Comparison of ENCODE assay signal across 28 mouse cellular contexts in genomic region chr3:133625046-133625445, GRCm38 (mm10).
DNase-seq lines count a peak whose midpoint lies in the region; ATAC-seq and TF ChIP-seq lines count a peak whose summit lies in the region.
"Had no signal": no experiment of that assay in that cellular context is flagged by ENCODE, and none has a peak within 500 bp of the region (broad histone marks: within the 10 kb centered on the region; RNA-seq: fewer than 3 reads in every experiment).

No protein-coding gene starts in this region.

- no peaks in the 10 kb centered on the region for H3K9me3 ChIP-seq in intestine, embryonic 14.5 days (ENCODE audit: control insufficient read depth, low read length)
- no peaks in the 10 kb centered on the region for H3K9me3 ChIP-seq in intestine, postnatal 0 days (ENCODE audit: control insufficient read depth)
- H3K9me3 ChIP-seq in MEL (replicated peaks; ENCODE audit: insufficient read depth, low read length), result no peaks in the 10 kb centered on the region
- no peaks in the 10 kb centered on the region for H3K9me3 ChIP-seq in stomach, postnatal 0 days (ENCODE audit: control insufficient read depth, low read length)
- H3K9me3 ChIP-seq: embryonic facial prominence, embryonic 10.5 days; embryonic facial prominence, embryonic 13.5 days; forebrain, embryonic 10.5 days; forebrain, embryonic 13.5 days; hindbrain, embryonic 12.5 days; hindbrain, embryonic 15.5 days; intestine, embryonic 15.5 days had no signal

- H3K4me1 ChIP-seq in intestine, embryonic 14.5 days (replicated peaks; ENCODE audit: control insufficient read depth, insufficient read depth, low read length), result no peaks in the 10 kb centered on the region
- no peaks in the 10 kb centered on the region for H3K4me1 ChIP-seq in intestine, postnatal 0 days (replicated peaks; ENCODE audit: control insufficient read depth, insufficient read depth, low read length)
- peaks cover 39 to 45% of the 10 kb centered on the region in 2 experiments for H3K4me1 ChIP-seq in MEL (ENCODE audit: control insufficient read depth in 1 of 2, insufficient read depth in 2 of 2, low read length in 2 of 2)
- H3K4me1 ChIP-seq in embryonic fibroblast, embryonic 13.5 days (ENCODE audit: control insufficient read depth, insufficient read depth, low read length), result peaks cover 4% of the 10 kb centered on the region; the same call in 1 of the 2 replicates
- no peaks in the 10 kb centered on the region for H3K4me1 ChIP-seq in stomach, postnatal 0 days (replicated peaks; ENCODE audit: control insufficient read depth, insufficient read depth)
- H3K4me1 ChIP-seq: embryonic facial prominence, embryonic 10.5 days; embryonic facial prominence, embryonic 13.5 days; forebrain, embryonic 10.5 days; forebrain, embryonic 13.5 days; hindbrain, embryonic 12.5 days; hindbrain, embryonic 15.5 days; intestine, embryonic 15.5 days had no signal

- WGBS in intestine, embryonic 14.5 days, result 98% methylated on average over 3 of the region's 3 CpGs
- 87% methylated on average over 3 of the region's 3 CpGs for WGBS in intestine, postnatal 0 days
- 66% methylated on average over 3 of the region's 3 CpGs for WGBS in stomach, postnatal 0 days

- TF ChIP-seq CTCF in intestine, postnatal 0 days (IDR thresholded peaks at IDR 0.05; ENCODE audit: low read depth), result no peak
- no peak for TF ChIP-seq CTCF in MEL (IDR thresholded peaks at IDR 0.05 in 2 of 3, conservative IDR thresholded peaks at IDR 0.05 in 1 of 3; ENCODE audit: control insufficient read depth in 1 of 3, insufficient read depth in 1 of 3, low read depth in 2 of 3, low read length in 3 of 3, poor library complexity in 1 of 3, severe bottlenecking in 1 of 3)
- no peak for TF ChIP-seq CTCF in embryonic fibroblast, embryonic 13.5 days (IDR thresholded peaks at IDR 0.05; ENCODE audit: borderline replicate concordance, insufficient read depth, low read length)
- no peak for TF ChIP-seq CTCF in stomach, postnatal 0 days (IDR thresholded peaks at IDR 0.05; ENCODE audit: low read depth)

- no peak for ATAC-seq in intestine, embryonic 14.5 days (replicated peaks; ENCODE audit: low FRiP score, low TSS enrichment, low read depth)
- no peak for ATAC-seq in intestine, postnatal 0 days
- no peak for ATAC-seq in stomach, postnatal 0 days (ENCODE audit: low FRiP score, low TSS enrichment)
- ATAC-seq: forebrain, embryonic 13.5 days; forebrain, postnatal 0 days; intestine, embryonic 15.5 days; Patski had no signal

- no peaks in the 10 kb centered on the region for H3K27me3 ChIP-seq in intestine, embryonic 14.5 days (replicated peaks; ENCODE audit: control insufficient read depth, insufficient read depth, low read length)
- H3K27me3 ChIP-seq in intestine, postnatal 0 days (replicated peaks; ENCODE audit: control insufficient read depth, insufficient read depth, low read length), result no peaks in the 10 kb centered on the region
- no peaks in the 10 kb centered on the region for H3K27me3 ChIP-seq in MEL (ENCODE audit: control insufficient read depth in 1 of 2, insufficient read depth in 2 of 2, low read length in 2 of 2)
- H3K27me3 ChIP-seq in stomach, postnatal 0 days (ENCODE audit: control insufficient read depth, insufficient read depth, low read length), result no peaks in the 10 kb centered on the region
- H3K27me3 ChIP-seq: embryonic facial prominence, embryonic 13.5 days; forebrain, embryonic 13.5 days; hindbrain, embryonic 12.5 days; hindbrain, embryonic 15.5 days; intestine, embryonic 15.5 days; Patski had no signal

- H3K4me2 ChIP-seq in intestine, embryonic 14.5 days (ENCODE audit: low read length), result no peak overlapping the region
- no peak overlapping the region for H3K4me2 ChIP-seq in intestine, postnatal 0 days (replicated peaks; ENCODE audit: low read depth)
- H3K4me2 ChIP-seq in stomach, postnatal 0 days (replicated peaks; ENCODE audit: low read depth), result no peak overlapping the region
- H3K4me2 ChIP-seq: embryonic facial prominence, embryonic 13.5 days; forebrain, embryonic 13.5 days; heart, embryonic 11.5 days; hindbrain, embryonic 12.5 days; hindbrain, embryonic 15.5 days; intestine, embryonic 15.5 days had no signal

- no peak for TF ChIP-seq POLR2A in MEL (IDR thresholded peaks at IDR 0.05; ENCODE audit: control insufficient read depth in 1 of 2, insufficient read depth in 1 of 2, low read depth in 1 of 2, low read length in 2 of 2, poor library complexity in 1 of 2)
- TF ChIP-seq POLR2A in embryonic fibroblast, embryonic 13.5 days (IDR thresholded peaks at IDR 0.05; ENCODE audit: low read depth, low read length), result no peak

- TF ChIP-seq RAD21 in MEL (IDR thresholded peaks at IDR 0.05; ENCODE audit: low read depth, low read length), result no peak

- TF ChIP-seq EP300 in MEL (IDR thresholded peaks at IDR 0.05; ENCODE audit: low read depth in 1 of 2, low read length in 2 of 2), result no peak
- TF ChIP-seq EP300 in stomach, postnatal 0 days (optimal IDR thresholded peaks at IDR 0.05), result no peak

- no peak overlapping the region for H3K4me3 ChIP-seq in intestine, embryonic 14.5 days (ENCODE audit: low read depth, low read length)
- H3K4me3 ChIP-seq in intestine, postnatal 0 days (ENCODE audit: low read depth, low read length), result no peak overlapping the region
- no peak overlapping the region for H3K4me3 ChIP-seq in MEL (ENCODE audit: control insufficient read depth in 1 of 2, insufficient read depth in 1 of 2, low read depth in 2 of 2, low read length in 2 of 2)
- H3K4me3 ChIP-seq in embryonic fibroblast, embryonic 13.5 days (ENCODE audit: insufficient read depth, low read length), result no peak overlapping the region
- H3K4me3 ChIP-seq in stomach, postnatal 0 days (ENCODE audit: low read depth, low read length), result no peak overlapping the region
- H3K4me3 ChIP-seq: embryonic facial prominence, embryonic 10.5 days; embryonic facial prominence, embryonic 13.5 days; forebrain, embryonic 10.5 days; forebrain, embryonic 13.5 days; gastrocnemius, adult 2 months; hindbrain, embryonic 12.5 days; hindbrain, embryonic 15.5 days; intestine, embryonic 15.5 days had no signal

- peak; percentile 23 for DNase-seq in intestine, embryonic 14.5 days (ENCODE audit: low spot score)
- DNase-seq in 416B (ENCODE audit: low read depth) (peak; percentile 56), MEL (ENCODE audit: low read depth, low spot score) (no peak)
- DNase-seq in kidney, postnatal 14 days, result no peak
- no peak for DNase-seq in stomach, postnatal 0 days (ENCODE audit: low spot score)
- DNase-seq in lung, postnatal 4 days, result no peak
- DNase-seq: adrenal gland, adult 2 months; adrenal gland, postnatal 14 days; cerebellum, adult 11-12 months; cerebellum, adult 8-10 months; cerebellum, postnatal 10 days; cerebellum, postnatal 36 days; embryo, embryonic 11 days; forebrain, postnatal 0 days; gastrocnemius, adult 2 months; gastrocnemius, postnatal 14 days; heart, adult 11 months had no signal

- H3K9ac ChIP-seq in intestine, embryonic 14.5 days (ENCODE audit: low read length), result no peak overlapping the region
- H3K9ac ChIP-seq in intestine, postnatal 0 days (ENCODE audit: low read depth, low read length), result no peak overlapping the region
- H3K9ac ChIP-seq in MEL (ENCODE audit: control insufficient read depth, low read depth, low read length, poor library complexity, severe bottlenecking), result peak overlapping the region; percentile 49
- H3K9ac ChIP-seq in stomach, postnatal 0 days (ENCODE audit: low read length), result no peak overlapping the region
- H3K9ac ChIP-seq: embryonic facial prominence, embryonic 13.5 days; forebrain, embryonic 13.5 days; forebrain, postnatal 0 days; hindbrain, embryonic 12.5 days; hindbrain, embryonic 15.5 days; intestine, embryonic 15.5 days had no signal

- no peaks in the 10 kb centered on the region for H3K36me3 ChIP-seq in intestine, embryonic 14.5 days (ENCODE audit: control insufficient read depth, insufficient read depth, low read length)
- no peaks in the 10 kb centered on the region for H3K36me3 ChIP-seq in intestine, postnatal 0 days (ENCODE audit: control insufficient read depth, insufficient read depth)
- peaks cover 0 to 52% of the 10 kb centered on the region in 2 experiments; a peak in 2 of 4 replicates for H3K36me3 ChIP-seq in MEL (ENCODE audit: control insufficient read depth in 1 of 2, insufficient read depth in 2 of 2, low read length in 2 of 2)
- no peaks in the 10 kb centered on the region for H3K36me3 ChIP-seq in stomach, postnatal 0 days (ENCODE audit: control insufficient read depth, insufficient read depth, low read length)
- H3K36me3 ChIP-seq: embryonic facial prominence, embryonic 10.5 days; embryonic facial prominence, embryonic 13.5 days; forebrain, embryonic 10.5 days; hindbrain, embryonic 12.5 days; hindbrain, embryonic 15.5 days; intestine, embryonic 15.5 days had no signal

- H3K79me2 ChIP-seq in MEL (ENCODE audit: control insufficient read depth, insufficient read depth, low read length, poor library complexity), result no peaks in the 10 kb centered on the region; the same call in 1 of the 2 replicates

- H3K27ac ChIP-seq in intestine, embryonic 14.5 days (ENCODE audit: low read depth), result no peak overlapping the region
- no peak overlapping the region for H3K27ac ChIP-seq in intestine, postnatal 0 days (ENCODE audit: low read depth, low read length)
- H3K27ac ChIP-seq in MEL (ENCODE audit: control insufficient read depth, low read depth, low read length), result peak overlapping the region; percentile 100
- H3K27ac ChIP-seq in embryonic fibroblast, embryonic 13.5 days (ENCODE audit: insufficient read depth, low read length), result peak overlapping the region; percentile 72
- no peak overlapping the region for H3K27ac ChIP-seq in stomach, postnatal 0 days (replicated peaks)
- H3K27ac ChIP-seq: embryonic facial prominence, embryonic 10.5 days; embryonic facial prominence, embryonic 13.5 days; forebrain, embryonic 10.5 days; forebrain, embryonic 13.5 days; gastrocnemius, adult 2 months; hindbrain, embryonic 12.5 days; hindbrain, embryonic 15.5 days; intestine, embryonic 15.5 days had no signal

TF ChIP-seq in MEL, 35 proteins besides CTCF, POLR2A, EP300 and RAD21 (continues in another document):
- TF ChIP-seq BHLHE40 (IDR thresholded peaks at IDR 0.05; ENCODE audit: borderline replicate concordance, low read depth, low read length), result no peak
- no peak for TF ChIP-seq TCF12 (IDR thresholded peaks at IDR 0.05; ENCODE audit: low read depth, low read length)
- TF ChIP-seq MXI1 (IDR thresholded peaks at IDR 0.05; ENCODE audit: low read depth, low read length), result no peak
- TF ChIP-seq POLR2AphosphoS2 (IDR thresholded peaks at IDR 0.05; ENCODE audit: low read length), result no peak
- TF ChIP-seq SIN3A (IDR thresholded peaks at IDR 0.05; ENCODE audit: low read length), result no peak
- no peak for TF ChIP-seq ELF1 (IDR thresholded peaks at IDR 0.05; ENCODE audit: low read depth, low read length)
- TF ChIP-seq JUND (IDR thresholded peaks at IDR 0.05; ENCODE audit: low read depth, low read length), result no peak
- no peak for TF ChIP-seq TAL1 (IDR thresholded peaks at IDR 0.05; ENCODE audit: low read length)
- no peak for TF ChIP-seq CHD2 (IDR thresholded peaks at IDR 0.05; ENCODE audit: low read length)
- no peak for TF ChIP-seq MYB (IDR thresholded peaks at IDR 0.05; ENCODE audit: low read depth, low read length)
- TF ChIP-seq CHD1 (IDR thresholded peaks at IDR 0.05; ENCODE audit: low read depth, low read length), result no peak
- TF ChIP-seq MYC (IDR thresholded peaks at IDR 0.05; ENCODE audit: low read depth, low read length), result no peak

Comparison
In these comparisons a context has a peak if more than half of its experiments do, and no peak if none do; other contexts are left out.
1. DNase-seq: peak in intestine, embryonic 14.5 days (single experiment) and 416B (single experiment); none in MEL (single experiment), kidney, postnatal 14 days (single experiment), stomach, postnatal 0 days (single experiment) and lung, postnatal 4 days (0 of 2).
2. H3K27ac ChIP-seq: peak in MEL (single experiment) and embryonic fibroblast, embryonic 13.5 days (single experiment); none in intestine, embryonic 14.5 days (single experiment), intestine, postnatal 0 days (single experiment) and stomach, postnatal 0 days (single experiment).